Mouse (Mus musculus) retina, adult 2 months (tissue): ENCODE measurements around the gene Fosb.
A peak's percentile ranks its signal among the peaks of the same experiment; 100 is the strongest.

Experiments
- DNase-seq: peaks from one replicate; pipeline ENCODE4 v3.0.0-alpha.2; 2012; ENCODE audit warnings: low read depth, low spot score

Fosb gene

DNA sequence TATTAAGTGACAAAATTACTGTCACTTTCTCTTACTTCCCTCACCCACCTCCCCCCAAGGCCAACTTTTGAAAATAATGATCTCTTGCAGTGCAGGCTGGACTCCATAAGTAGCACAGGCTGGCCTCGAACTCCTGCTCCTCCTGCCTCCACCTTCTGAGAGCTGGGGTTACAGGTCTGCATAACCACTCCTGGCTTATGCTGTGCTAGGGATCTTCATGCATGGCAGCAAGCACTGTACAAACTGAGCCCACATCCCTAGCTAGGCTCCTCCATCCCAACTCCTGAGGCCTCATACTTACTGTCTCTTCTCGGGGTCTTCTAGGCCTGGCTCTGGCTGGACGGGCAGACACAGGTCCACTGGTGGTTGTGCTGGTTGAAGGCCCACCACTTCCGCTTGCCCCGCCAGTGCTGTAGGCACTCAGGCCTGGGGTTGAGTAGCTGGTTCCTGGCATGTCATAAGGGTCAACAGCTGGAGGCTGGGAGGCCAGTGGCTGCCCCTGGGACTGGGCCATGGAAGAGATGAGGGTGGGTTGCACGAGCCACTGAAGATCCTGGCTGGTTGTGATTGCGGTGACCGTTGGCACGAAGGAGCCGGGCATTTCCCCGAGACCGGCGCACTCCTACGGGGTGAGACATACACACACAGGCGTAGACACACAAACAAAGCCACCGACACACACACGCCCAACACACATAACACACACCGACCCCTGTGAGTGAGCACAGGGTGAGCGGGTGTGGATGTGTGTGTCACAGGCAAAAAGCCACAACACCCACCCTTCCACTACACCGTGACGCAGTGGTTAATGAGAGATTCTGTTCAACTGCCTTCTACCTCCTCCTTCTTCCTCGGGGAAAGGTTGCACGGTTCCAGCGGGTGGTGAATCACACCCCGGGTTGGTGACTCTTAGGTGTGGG is 2.8 kb downstream of the Fosb start:
- no peak for DNase-seq

DNA sequence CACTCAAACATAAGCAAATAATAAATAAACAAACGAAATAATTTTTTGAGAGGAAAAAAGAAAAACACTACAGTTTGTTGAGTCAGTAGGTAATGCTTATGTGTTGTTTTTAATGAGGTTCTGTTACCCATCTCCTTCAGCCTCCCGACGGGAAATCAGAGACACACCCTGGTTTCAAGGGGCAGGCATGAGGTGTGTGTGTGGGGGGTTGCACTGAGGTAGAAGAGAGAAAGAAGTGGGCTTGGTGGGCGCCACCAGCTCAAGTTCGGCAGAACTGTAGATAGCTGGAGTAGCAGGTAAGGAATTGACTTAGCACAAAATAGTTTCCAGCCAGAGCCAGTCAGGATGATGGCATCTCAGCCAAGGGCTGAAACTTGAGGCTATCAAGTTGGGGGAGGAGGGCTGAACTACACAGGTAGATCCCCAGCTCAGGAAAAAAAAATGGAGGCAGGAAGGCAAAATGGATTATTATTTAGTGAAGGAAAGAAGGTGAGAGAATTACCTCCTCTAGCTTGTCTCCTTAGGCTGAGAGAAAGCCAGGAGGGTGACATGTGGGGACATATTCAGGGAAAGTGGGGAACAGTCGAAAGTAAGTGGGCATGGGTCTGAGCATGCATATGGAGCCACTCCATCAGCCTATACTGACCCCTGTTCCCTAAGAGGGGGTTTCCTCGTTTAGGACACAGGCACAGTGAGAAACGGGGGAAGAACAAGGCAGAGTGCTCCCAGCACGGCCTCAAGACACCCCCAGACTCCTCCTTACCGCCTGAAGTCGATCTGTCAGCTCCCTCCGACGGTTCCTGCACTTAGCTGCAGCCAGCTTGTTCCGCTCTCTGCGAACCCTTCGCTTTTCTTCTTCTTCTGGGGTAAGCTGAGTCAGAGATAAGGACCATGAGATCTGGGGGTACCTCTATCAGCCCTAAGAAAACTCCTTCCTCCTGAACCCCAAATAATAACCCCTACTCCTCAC is 3.8 kb downstream of the Fosb start:
- DNase-seq: no peak

DNA sequence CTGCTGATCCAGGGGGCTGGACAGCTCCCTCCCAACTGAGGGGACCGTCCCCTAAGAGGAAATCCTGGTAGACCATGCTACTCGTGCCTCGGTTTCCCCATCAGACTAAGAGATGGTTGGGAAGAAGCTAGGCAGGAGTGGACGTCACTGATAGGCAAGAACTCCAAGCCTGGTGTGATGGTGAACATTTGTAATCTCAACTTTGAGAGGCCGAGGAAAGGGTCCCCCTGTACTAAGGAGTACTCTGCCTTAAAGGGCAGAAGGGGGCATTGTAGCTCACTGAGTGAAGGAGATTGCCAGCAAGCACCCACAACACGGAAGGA is 4.5 kb downstream of the Fosb start:
- no peak for DNase-seq

DNA sequence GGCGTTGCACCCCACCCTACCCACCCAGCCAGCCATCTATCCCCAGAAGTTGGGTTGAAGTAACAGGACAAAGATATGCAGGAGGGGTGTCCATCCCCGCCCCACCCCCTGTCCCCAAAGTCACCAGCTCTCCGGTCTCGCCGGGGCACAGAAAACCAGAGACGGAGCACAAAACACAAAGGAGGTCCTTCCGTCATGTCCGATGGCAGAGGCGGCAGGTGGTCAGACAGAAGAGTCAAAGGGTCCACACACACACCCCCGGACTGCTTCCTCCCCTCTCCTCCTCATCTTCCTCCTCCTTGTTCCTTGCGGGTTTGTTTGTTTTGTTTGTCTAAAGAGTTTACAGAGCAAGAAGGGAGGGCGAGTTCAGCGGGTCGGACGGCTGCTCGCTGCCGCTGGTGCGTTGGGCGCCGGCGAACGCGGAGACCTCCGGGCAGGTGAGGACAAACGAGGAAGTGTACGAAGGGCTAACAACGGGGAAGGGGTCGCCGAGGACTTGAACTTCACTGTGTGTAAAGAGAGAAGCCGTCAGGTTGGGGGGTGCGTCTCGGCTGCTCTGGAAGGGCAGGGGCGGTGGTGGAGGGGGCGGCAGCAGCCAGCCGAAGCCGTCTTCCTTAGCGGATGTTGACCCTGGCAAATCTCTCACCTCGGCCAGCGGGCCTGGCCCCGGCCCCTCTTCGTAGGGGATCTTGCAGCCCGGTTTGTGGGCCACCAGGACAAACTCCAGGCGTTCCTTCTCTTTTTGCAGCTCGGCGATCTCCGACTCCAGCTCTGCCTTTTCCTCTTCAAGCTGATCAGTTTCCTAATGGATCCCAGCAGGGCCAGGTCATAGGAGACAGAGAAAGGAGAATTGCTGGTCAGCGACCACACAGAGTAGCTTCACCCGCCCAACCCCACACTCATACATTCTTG is 5.1 kb downstream of the Fosb start:
- DNase-seq: no peak

DNA sequence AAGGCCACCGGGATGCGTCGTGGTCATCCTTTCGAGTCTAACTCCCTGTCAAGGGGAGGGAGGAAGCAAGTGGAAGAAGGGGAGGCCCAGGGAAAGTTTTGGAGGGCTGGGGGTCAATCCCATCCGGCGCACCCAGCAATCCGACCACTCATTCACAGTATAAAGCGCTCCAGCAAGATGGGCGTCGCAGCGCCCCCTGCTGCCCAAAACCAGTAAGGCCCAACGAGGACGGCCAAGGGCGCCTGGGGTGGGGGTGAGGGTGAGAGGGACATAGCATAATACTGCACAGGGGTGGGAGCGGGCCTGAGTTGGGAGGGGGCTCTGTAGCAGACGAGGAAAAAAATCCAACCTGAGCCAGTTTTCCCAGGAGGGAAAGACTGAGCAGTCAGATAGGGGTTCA is 6.1 kb downstream of the Fosb start:
- DNase-seq: no peak

DNA sequence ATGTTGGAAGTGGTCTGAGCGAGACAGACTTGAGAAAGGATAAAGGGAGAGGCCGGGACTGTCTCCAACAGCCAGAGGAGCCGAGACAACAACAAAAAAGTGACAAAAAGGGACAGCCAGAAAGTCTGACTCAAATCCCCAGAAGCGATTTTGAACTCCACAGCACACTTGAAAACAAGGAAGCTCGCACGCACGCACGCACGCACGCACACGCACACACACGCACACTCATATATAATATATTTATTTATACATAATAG is 6.9 kb downstream of the Fosb start:
- DNase-seq: no peak

DNA sequence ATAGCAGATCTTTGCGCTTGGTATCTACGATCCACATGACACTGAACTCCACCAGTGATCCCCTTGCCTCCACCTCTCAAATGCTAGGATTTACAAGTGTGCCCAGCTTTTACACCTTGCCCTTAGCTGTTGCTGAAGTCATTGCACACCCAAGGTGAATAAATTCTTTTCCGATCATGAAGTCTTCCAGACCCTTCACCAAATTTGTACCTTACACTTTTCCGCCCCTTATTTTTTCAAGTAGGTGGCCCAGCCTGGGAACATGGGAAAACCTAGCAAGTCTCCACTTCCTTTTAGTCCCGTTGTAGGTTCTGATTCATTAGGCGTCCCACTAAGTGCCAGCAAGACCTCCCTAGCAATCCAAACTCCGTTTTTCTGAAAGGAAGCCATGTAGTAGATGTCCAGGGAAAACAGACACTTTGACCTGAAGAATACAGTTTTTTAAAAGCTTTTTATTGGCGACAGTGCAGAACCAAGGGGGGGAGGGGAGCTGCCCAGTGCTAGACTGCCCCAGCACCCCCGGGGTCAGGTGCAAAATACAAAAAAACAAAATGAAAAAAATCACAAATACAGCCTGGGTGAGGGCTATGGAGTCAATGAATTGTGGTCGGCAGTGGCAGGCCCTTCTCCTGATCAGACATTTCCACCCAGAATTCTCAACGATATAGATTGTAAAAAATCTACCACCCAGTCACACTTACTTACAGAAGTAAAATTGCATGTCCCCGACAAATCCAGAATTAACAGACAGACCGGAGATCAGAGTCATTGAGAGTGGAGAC is 7.4 kb downstream of the Fosb start:
- DNase-seq: no peak

DNA sequence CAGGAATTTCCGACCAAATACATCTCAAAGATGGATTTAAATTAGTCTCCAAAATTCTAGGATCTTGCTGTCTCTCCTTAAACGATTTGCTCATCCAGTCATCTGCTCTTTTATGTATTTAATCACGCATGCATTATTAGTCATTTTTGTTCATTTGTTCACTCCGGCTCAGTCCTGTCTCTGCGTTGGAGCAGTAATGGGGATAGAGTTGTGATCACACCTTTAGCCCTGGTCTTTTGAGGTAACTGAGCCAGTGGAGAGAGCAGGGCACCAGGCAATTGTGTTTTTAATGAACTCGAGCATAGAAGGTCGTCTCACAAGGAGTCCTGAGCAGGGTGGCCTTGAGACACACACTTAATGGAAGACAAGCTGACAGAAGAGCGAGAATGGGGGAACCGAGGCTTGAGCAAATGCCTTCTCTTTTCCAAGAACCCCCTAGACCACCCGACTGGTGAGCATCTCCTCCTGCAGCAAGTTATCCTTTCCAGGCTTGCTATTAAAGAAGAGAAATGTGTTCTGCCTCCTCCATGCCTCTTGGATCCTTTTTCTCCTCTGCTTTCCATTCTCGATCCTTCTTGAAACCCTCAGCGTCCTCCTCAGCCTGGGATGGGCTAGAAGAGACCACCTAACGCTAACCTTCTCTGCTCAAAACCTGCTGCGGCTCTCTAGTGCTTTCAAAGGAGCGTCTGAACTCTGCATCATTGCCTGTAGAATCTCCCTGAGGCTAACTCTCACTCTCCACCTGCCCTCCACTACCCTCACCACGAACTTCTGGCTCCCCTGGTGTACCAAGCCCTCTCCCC is 8.2 kb downstream of the Fosb start:
- DNase-seq: no peak

DNA sequence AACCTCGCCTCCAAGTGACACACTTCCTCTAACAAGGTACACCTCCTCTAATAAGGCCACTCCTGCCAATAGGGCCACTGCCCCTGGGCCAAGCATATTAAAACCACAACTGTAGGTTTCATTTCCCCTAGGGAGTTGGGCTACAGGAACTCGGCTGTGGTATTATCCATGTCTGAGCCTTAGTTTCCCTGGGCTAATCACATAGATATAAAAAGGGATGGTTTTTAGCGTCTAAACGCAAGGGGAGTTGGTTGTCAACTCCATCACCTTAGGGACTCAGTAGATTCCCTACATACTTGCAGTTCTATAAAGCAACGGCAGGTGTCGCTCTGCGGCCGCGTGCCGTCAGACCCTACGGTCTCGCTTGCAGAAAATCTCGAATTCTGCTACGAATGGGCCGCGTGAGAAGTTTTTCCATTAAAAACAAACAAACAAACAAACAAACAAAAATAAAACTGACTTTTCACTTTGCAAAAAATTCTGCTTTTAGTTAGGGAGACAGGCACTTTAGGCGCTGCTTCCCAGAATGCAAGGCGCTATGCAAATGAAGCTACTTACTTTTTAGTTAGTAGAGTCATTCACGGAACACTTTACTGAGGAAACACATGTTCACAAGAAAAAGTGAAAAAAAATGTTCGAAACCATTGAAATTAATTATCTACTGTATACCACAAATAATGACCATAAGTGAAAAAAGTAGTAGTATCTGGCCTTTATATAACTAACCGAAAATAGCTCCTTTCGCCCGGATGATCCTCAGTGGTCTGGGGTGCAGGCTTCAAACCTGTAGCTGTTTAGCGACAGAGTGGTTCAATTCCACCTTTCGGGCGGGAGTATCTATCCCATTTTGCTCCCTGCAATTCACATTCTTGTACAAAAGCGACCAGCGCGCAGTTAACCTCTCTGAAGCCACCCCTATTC is 9.1 kb downstream of the Fosb start:
- DNase-seq: peak; percentile 82

DNA sequence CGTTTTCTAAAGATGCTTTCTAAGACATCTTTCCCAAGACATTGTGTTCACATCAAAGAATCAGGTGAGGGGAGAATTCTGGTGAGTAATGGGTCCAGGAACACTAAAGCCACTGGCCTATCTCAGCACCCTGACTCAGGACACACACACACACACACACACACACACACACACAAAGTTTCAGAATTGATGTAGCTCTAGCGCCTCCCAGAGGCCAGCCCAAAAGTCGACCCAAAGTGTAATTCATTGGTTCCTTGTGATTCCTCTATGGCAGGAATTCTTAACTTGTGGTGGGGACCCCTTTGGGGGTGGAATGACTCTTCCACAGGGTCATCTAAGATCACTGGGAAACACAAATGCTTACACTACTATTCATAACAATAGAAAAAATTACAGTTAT is 10.7 kb downstream of the Fosb start:
- peak; percentile 37 for DNase-seq

DNA sequence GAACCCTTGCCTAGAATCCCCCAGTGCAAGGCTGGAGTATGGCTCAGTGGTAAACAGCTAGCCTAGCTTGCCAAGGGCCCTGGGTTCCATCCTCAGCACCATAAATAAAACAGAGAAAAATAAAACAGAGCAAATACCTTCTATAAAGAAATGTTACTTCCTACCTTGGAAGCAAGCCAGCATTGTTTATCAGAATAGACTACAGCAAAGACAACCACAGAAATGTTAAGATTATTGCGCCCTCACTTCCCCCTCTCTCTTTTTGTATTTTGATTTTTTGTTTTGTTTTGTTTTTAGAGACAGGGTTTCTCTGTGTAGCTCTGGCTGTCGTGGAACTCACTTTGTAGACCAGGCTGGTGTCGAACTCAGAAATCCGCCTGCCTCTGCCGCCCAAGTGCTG is 12.1 kb downstream of the Fosb start:
- DNase-seq: no peak

DNA sequence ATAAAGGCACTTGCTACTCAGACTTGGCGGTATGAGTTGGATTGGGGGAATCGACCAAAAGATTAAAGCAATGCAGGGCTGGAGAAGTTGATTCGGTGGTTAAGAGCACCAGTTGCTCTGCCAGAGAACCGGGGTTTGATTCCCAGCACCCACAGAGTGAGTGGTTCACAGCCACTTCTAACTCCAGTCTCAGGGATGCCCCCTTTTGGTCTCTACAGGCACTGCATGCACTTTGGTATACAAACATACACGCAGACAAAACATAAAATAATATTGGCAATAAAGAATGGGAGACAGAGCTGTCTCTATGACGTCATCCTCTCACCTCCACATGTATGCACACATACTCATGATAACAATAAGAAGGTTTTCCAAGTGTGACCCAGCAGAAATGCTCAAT is 12.8 kb downstream of the Fosb start:
- no peak for DNase-seq

DNA sequence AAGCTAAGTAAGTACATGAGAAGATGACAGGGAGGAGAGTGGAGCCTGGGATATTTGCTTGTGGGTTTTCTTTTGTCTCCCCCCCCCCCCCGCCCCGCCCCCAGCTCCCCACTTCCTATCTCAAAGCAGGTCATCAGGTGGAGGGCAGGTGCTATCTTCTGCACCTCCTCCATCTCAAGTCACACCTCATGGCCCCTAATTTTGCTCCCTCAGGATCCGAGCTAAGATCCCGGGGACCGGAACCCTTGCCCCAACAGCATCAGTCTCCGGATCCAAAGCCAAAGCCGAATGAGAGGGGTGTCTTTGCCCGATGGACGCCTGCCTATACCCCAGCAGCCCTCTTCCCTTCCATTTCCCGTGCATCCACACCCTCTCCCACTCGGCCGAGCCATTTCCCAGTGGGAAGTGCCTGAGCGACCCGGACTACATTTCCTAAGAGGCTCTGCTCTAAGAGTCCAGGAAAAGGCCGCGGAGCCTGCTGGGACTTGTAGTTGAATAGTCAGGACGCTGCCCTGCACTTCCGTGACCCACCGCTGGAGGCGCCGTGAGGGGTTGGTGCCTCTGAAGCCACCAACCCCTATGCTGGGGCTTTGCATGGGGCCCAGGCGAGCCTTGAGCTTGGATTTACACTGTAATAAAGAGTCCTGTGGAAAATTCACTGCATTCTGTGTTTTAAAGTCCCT is 14.2 kb downstream of the Fosb start:
- DNase-seq: peak; percentile 86

DNA sequence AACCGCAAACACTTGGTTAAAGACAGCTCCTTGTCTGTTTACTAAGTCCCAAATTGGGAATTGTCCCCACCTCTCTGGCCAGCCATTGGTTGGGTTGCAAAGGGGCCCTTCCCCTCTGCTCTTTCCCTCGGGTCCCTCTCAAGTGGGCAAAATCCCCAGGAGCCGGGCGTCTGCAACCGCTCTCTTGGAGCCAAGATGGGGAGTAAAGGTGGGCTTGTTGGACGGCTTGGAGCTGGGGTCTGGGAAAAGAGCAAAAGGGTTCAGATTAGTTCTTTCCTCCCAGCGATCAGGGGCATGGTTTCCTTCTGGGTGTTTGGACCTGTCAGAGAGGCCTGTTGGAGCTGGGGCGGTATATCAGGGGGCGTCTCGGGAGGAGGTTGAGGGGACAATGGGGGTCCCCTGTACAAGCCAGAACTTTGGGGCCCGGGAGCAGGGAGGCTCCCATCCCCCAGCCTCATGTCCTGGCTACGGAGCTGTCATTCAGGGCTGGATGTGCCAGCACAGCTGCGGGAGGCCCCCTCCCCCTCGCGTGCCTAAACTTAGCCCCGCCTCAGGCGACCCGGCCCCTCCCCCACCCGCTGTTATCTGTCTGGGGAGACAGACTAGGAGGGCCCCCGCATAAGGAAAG is 18.8 kb downstream of the Fosb start:
- no peak for DNase-seq

DNA sequence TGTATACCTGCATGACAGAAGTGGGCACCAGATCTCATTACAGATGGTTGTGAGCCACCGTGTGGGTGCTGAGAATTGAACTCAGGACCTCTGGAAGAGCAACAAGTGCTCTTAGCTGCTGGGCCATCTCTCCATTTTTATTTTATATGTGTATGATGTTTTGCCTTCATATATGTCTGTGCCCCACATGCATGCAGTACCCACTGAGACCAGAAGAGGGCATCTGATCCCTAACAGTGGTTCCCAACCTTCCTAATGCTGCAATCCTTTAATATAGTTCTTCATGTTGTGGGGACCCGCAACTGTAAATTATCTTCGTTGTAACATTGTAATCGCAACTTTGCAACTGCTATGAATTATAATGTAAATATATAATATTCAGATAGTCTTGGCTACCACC is 25.1 kb downstream of the Fosb start:
- no peak for DNase-seq

DNA sequence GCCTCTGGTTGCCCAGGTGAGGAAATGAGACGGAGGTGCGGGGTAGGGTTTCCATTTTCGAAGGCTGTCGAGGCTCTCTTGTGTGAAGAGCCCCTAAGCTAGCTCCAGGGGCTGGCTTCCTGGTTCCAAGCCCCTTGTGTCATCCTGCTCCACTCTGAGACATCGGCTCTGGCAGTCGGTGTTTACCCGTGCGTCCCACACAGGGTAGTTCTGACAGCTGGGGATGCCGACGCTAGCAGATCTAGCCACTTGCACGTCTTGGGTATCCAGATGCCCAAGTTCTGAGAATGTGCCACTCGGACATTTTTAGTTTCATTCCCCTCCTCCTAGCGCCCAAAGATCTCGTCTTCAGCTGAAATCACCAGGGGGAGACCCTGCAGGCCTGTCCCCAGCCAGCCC is 26.4 kb downstream of the Fosb start:
- no peak for DNase-seq

DNA sequence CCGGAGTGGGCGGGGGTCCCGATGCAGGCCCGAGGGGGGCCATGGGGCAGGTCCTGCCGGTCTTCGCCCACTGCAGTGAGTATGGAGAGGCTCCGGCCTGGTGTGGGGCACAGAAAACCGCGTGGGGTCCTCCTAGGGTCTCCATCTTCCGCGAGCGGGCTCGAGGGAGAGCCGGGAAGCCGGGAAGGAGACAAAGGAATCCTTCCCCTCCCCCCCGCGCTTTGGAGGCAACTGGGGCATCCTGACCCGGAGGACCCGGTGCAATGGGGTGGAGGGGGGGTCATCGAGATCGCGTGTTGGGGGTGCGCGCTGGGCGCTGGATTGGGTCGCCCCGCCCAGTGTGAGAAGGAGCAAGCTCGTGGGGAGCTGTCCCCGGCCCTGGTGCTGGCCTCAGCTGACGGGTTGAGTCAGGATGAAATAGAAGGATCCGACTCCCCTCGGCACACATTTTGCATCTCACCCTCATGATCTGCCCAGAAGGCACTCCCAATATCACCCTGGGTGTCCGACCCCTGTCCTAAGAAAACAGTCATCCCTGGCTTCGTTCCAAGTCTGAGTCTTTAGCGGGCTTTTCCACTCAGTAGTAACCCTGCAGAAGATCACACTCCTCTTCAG is 27.0 kb downstream of the Fosb start:
- no peak for DNase-seq

DNA sequence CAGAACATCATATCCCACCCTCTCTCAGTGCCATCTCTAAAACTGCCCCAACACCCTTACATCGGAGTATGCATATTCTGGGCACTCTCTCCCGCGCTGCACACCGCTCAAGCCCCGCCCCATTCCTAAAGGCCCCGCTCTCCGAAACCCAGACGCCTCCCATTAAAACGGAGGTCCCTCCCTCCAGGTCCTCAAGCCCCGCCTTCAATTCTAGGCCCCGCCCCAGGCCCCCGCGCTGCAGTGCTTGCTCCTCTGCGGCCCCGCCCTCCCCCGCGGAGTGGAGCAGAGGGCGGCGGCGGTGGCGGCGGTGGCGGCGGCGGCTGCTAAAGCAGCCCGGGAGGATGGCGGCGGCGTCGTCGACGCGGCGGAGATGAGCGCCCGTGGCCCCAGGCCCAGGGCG is 27.5 kb downstream of the Fosb start, which contains the start of gene Rtn2:
TSS of gene Rtn2 (plus strand) at position 240 of the 400 bp plus-strand sequence.
- DNase-seq: peak; percentile 85
